Mouse (Mus musculus) hindbrain, postnatal 0 days (tissue): Measurements from ENCODE around the gene Gps2. TPM values are rescaled to one million over a fixed set of nuclear protein-coding genes. Genes with fewer than 3 reads are reported as not detected.
A peak's percentile ranks its signal among the peaks of the same experiment; 100 is the strongest.

Source experiments
- ATAC-seq: fragments of 200-750 bp; cut with Nextera tagmentation; 2 replicates; pipeline ENCODE4 v1.8.0; 2017; ENCODE audit warnings: mild to moderate bottlenecking, moderate TSS enrichment, moderate library complexity
- DNase-seq: peaks from one replicate; pipeline ENCODE4 v3.0.0-alpha.2; 2015; ENCODE audit warnings: low spot score
- H3K27ac ChIP-seq: fragments of 300-500 bp; sonication (generic); 2 replicates; pipeline ENCODE4 v1.5.1; 2014; ENCODE audit warnings: mild to moderate bottlenecking
- H3K27me3 ChIP-seq: fragments of 300-500 bp; sonication (generic); 2 replicates; pipeline ENCODE4 v1.6.1; 2014; ENCODE audit warnings: low read length, mixed read lengths; ENCODE audit not compliant: insufficient read depth
- H3K36me3 ChIP-seq: fragments of 300-500 bp; sonication (generic); 2 replicates; pipeline ENCODE4 v1.6.1; 2014; ENCODE audit warnings: low read length, mixed read lengths; ENCODE audit not compliant: insufficient read depth
- H3K4me1 ChIP-seq: fragments of 300-500 bp; sonication (generic); 2 replicates; pipeline ENCODE4 v1.6.1; 2014; ENCODE audit warnings: antibody characterized with exemption, low read length, mixed read lengths; ENCODE audit not compliant: insufficient read depth
- H3K4me2 ChIP-seq: fragments of 300-500 bp; sonication (generic); 2 replicates; pipeline ENCODE4 v1.6.1; 2014; ENCODE audit warnings: low read depth, mild to moderate bottlenecking, low read length, moderate library complexity, mixed read lengths
- H3K4me3 ChIP-seq: fragments of 300-500 bp; sonication (generic); 2 replicates; pipeline ENCODE4 v1.5.1; 2014; ENCODE audit warnings: low read length
- H3K9ac ChIP-seq: fragments of 300-500 bp; sonication (generic); replicated peaks from 2 replicates; pipeline ENCODE4 v1.6.1; 2014; ENCODE audit warnings: mild to moderate bottlenecking, low read length, moderate library complexity, mixed read lengths
- H3K9me3 ChIP-seq: fragments of 300-500 bp; sonication (generic); 2 replicates; pipeline ENCODE4 v1.6.1; 2016; ENCODE audit warnings: low read length, mixed read lengths
- CTCF ChIP-seq: IDR thresholded peaks from 2 replicates; pipeline ENCODE4 v1.5.1; 2016; ENCODE audit warnings: antibody characterized with exemption, control low read depth, low read depth
- WGBS: fragments of 180-500 bp; shearing (Covaris S2); extraction: QIAGEN DNeasy Blood & Tissue Kit; methylation state at CpG from one replicate; pipeline ENCODE4 v1.1.7; 2014; 5-methylcytosine and 5-hydroxymethylcytosine counted together
- polyA plus RNA-seq: library from polyadenylated mRNA; unstranded; fragments of >200 nt; fragmentation: Nextera tagmentation; extraction: Ambion mirVana; gene quantifications from 2 replicates; pipeline ENCODE4 v1.2.1, GENCODE M21; 2015
- total RNA-seq: library from RNA; depleted of rRNA; stranded (reverse); fragments of >200 nt; gene quantifications from 2 replicates; pipeline ENCODE4 v1.2.3, GENCODE M21; 2014

Gene Gps2
- total and polyA plus RNA-seq, 2 experiments from 2014 or later = 65.9 to 67.6 TPM

- peak within 1 kb of the TSS; percentile 98 for H3K4me2 ChIP-seq
- ATAC-seq (peak; percentile 92), DNase-seq (peak; percentile 95)
- H3K27me3 ChIP-seq = no peaks in the 10 kb centered on the region
- H3K27ac ChIP-seq = peak within 1 kb of the TSS; percentile 91
- H3K4me1 ChIP-seq = peaks cover 17% of the 10 kb centered on the region
- H3K4me3 ChIP-seq = peak within 1 kb of the TSS; percentile 63
- H3K9me3 ChIP-seq = no peaks in the 10 kb centered on the region
- TF ChIP-seq CTCF = no peak
- H3K36me3 ChIP-seq = peaks cover 18% of the 10 kb centered on the region
- WGBS = under 1% methylated on average over 38 of the region's 38 CpGs
- peak within 1 kb of the TSS; percentile 72 for H3K9ac ChIP-seq
Observed at GRCm38 (mm10) chr11:69900471-69901405, 12.9 kb upstream of the Gps2 start, which contains the start of the genes 2810408A11Rik and Neurl4. 2810408A11Rik (minus strand) TSS chr11:69900987. Neurl4 (plus strand) TSS chr11:69901072.

DNA sequence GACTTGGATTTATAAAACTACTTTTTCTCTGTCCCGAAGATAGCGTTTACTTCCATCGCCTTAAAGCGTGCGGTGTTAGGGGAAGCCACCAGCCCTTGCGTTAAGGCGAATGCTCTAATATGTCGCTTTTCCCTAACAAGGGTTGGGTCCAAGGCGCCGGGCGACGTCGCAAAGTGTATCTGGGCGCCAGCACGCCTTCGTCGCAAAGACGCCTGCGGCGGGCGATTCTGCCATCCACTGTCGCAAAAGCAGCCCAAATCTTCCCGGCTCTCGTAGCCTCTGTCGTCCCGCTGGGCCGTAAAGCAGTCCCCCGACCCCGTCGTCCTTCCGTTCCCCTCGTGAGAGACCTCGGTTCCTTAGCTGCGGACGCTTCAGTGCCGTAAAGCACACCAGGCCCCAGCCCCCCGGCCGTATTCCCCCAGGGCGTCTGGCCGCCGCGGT lies 12.3 kb upstream of the Gps2 start:
- Histone ChIP-seq H3K4me3 (peak overlapping the region; percentile 63), H3K9ac (peak overlapping the region; percentile 72), H3K27ac (peak overlapping the region; percentile 91), H3K27me3 (no peaks in the 10 kb centered on the region), H3K4me1 (peaks cover 17% of the 10 kb centered on the region), H3K9me3 (no peaks in the 10 kb centered on the region), H3K4me2 (peak overlapping the region; percentile 98), H3K36me3 (peaks cover 25% of the 10 kb centered on the region)
- ATAC-seq (peak; percentile 88), DNase-seq (peak; percentile 99)
- TF ChIP-seq CTCF = no peak
- under 1% methylated on average over 42 of the region's 42 CpGs for WGBS

DNA sequence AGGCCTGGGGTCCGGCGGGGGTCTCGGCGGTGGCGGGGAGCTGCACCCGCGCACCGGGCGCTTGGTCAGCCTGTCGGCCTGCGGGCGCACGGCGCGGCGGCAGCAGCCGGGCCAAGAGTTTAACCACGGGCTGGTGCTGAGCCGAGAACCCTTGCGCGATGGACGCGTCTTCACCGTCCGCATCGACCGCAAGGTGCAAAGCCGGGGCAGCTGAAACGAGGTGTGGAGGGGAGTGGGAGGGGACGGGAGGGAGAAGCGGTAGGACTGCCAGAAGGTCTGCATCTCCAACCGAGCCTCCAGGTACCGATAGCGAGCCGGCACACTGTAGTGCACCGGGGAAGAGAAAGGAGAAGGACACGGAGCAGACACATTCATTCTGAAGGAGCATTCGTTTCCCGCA lies 11.7 kb upstream of the Gps2 start:
- no peak; the same call in 1 of the 2 replicates for ATAC-seq
- peak overlapping the region; percentile 91 for H3K27ac ChIP-seq
- peak overlapping the region; percentile 98 for H3K4me2 ChIP-seq
- under 1% methylated on average over 39 of the region's 39 CpGs for WGBS
- no peak for TF ChIP-seq CTCF
- DNase-seq = no peak
- peaks cover 30% of the 10 kb centered on the region for H3K36me3 ChIP-seq
- H3K27me3 ChIP-seq = no peaks in the 10 kb centered on the region
- peak overlapping the region; percentile 63 for H3K4me3 ChIP-seq
- H3K9me3 ChIP-seq = no peaks in the 10 kb centered on the region
- H3K9ac ChIP-seq = peak overlapping the region; percentile 72
- peaks cover 17% of the 10 kb centered on the region for H3K4me1 ChIP-seq

GRCm38 (mm10) chr11:69902972-69903371 lies 10.7 kb upstream of the Gps2 start:
- H3K27me3 ChIP-seq = no peaks in the 10 kb centered on the region
- H3K4me1 ChIP-seq = peaks cover 17% of the 10 kb centered on the region
- peak overlapping the region; percentile 63; the same call in 1 of the 2 replicates for H3K4me3 ChIP-seq
- ATAC-seq (no peak), DNase-seq (no peak)
- peak overlapping the region; percentile 72; the same call in 1 of the 2 replicates for H3K9ac ChIP-seq
- TF ChIP-seq CTCF = no peak
- H3K4me2 ChIP-seq = peak overlapping the region; percentile 98
- H3K9me3 ChIP-seq = no peaks in the 10 kb centered on the region
- H3K36me3 ChIP-seq = peaks cover 40% of the 10 kb centered on the region
- H3K27ac ChIP-seq = no peak overlapping the region
- WGBS = 86% methylated on average over 13 of the region's 13 CpGs

GRCm38 (mm10) chr11:69904311-69904710 lies 9.4 kb upstream of the Gps2 start:
- Histone ChIP-seq H3K27ac (no peak overlapping the region), H3K27me3 (no peaks in the 10 kb centered on the region), H3K4me1 (peaks cover 12% of the 10 kb centered on the region), H3K4me3 (no peak overlapping the region), H3K36me3 (peaks cover 52% of the 10 kb centered on the region), H3K4me2 (no peak overlapping the region), H3K9me3 (no peaks in the 10 kb centered on the region), H3K9ac (no peak overlapping the region)
- no peak for TF ChIP-seq CTCF
- ATAC-seq (no peak), DNase-seq (no peak)
- 97% methylated on average over 9 of the region's 9 CpGs for WGBS

DNA sequence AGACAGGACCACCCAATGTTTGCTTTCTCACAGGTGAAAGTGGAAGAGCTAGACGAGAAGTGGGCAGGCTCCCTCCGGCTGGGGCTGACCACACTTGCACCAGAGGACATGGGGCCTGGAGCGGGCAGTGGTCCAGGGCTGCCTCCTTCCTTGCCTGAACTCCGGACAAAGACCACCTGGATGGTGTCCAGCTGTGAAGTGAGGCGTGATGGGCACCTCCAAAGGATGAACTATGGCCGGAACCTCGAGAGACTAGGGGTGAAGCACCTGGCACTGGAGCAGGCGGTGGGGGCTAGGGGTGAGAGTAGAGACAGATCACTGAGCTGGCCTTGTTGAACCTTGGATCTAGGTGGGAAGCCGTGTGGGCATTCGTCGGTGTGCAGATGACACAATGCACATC lies 5.0 kb upstream of the Gps2 start:
- Histone ChIP-seq H3K4me1 (peaks cover 3% of the 10 kb centered on the region; the same call in 1 of the 2 replicates), H3K4me2 (no peak overlapping the region), H3K27ac (no peak overlapping the region), H3K36me3 (peaks cover 83% of the 10 kb centered on the region), H3K4me3 (no peak overlapping the region), H3K9ac (no peak overlapping the region), H3K27me3 (no peaks in the 10 kb centered on the region), H3K9me3 (no peaks in the 10 kb centered on the region)
- TF ChIP-seq CTCF = no peak
- WGBS = 92% methylated on average over 11 of the region's 11 CpGs
- DNase-seq (no peak), ATAC-seq (no peak)
